Mouse (Mus musculus) liver, adult 2 months (tissue): Measurements from ENCODE around the gene Fermt3. TPM values are rescaled to one million over a fixed set of nuclear protein-coding genes. Genes with fewer than 3 reads are reported as not detected.
A peak's percentile ranks its signal among the peaks of the same experiment; 100 is the strongest.

Experiments used
- DNase-seq: peaks from one replicate; pipeline ENCODE4 v3.0.0-alpha.2; 2011; ENCODE audit warnings: low read depth, low spot score; ENCODE audit errors: extremely low read depth
- H3K27ac ChIP-seq: fragments of 200-500 bp; replicated peaks from 2 replicates; pipeline ENCODE4 v1.5.1; 2012; ENCODE audit warnings: low read depth, mild to moderate bottlenecking, control low read depth, inconsistent platforms, low read length; ENCODE audit not compliant: insufficient read depth
- H3K27me3 ChIP-seq: fragments of 200-500 bp; 2 replicates; pipeline ENCODE4 v1.6.1; 2012; ENCODE audit warnings: mild to moderate bottlenecking, moderate library complexity, low read length, inconsistent platforms; ENCODE audit not compliant: control insufficient read depth, insufficient read depth
- H3K36me3 ChIP-seq: fragments of 200-500 bp; 2 replicates; pipeline ENCODE4 v1.6.1; 2012; ENCODE audit warnings: low read length, inconsistent platforms; ENCODE audit not compliant: control insufficient read depth, insufficient read depth
- H3K4me1 ChIP-seq: fragments of 200-500 bp; 2 replicates; pipeline ENCODE4 v1.6.1; 2011; ENCODE audit warnings: low read length; ENCODE audit not compliant: control insufficient read depth, insufficient read depth
- H3K4me3 ChIP-seq: fragments of 200-500 bp; 2 replicates; pipeline ENCODE4 v1.5.1; 2011; ENCODE audit warnings: low read depth, mild to moderate bottlenecking, control low read depth, low read length, moderate library complexity; ENCODE audit not compliant: insufficient read depth
- H3K79me2 ChIP-seq: fragments of 200-500 bp; 2 replicates; pipeline ENCODE4 v1.6.1; 2012; ENCODE audit warnings: inconsistent platforms, mild to moderate bottlenecking, low read length, moderate library complexity; ENCODE audit not compliant: control insufficient read depth, insufficient read depth
- H3K9ac ChIP-seq: fragments of 200-500 bp; 2 replicates; pipeline ENCODE4 v1.6.1; 2012; ENCODE audit warnings: low read depth, mild to moderate bottlenecking, control low read depth, inconsistent platforms, low read length
- CTCF ChIP-seq: fragments of 200-500 bp; IDR thresholded peaks from 2 replicates; pipeline ENCODE4 v1.5.1; 2011; ENCODE audit warnings: low read depth, low read length, control low read depth
- POLR2A ChIP-seq: fragments of 200-500 bp; IDR thresholded peaks from 2 replicates; pipeline ENCODE4 v1.6.1; 2011; ENCODE audit warnings: low read length, control low read depth; ENCODE audit not compliant: insufficient read depth; ENCODE audit errors: extremely low read depth
- WGBS: fragments of 180-500 bp; shearing (Covaris S2); methylation state at CpG from one replicate; pipeline ENCODE4 v1.1.7; 2018; 5-methylcytosine and 5-hydroxymethylcytosine counted together
- polyA plus RNA-seq: library from polyadenylated mRNA; depleted of rRNA; stranded (reverse); fragments of >200 nt; gene quantifications from 2 replicates; pipeline ENCODE4 v1.2.3, GENCODE M21; 2012
- total RNA-seq: library from RNA; depleted of rRNA; stranded (reverse); fragments of >200 nt; gene quantifications from 2 replicates; pipeline ENCODE4 v1.2.3, GENCODE M21; 2014

The Fermt3 gene
- total and polyA plus RNA-seq, 2 experiments = 3.1 to 6.3 TPM

DNA sequence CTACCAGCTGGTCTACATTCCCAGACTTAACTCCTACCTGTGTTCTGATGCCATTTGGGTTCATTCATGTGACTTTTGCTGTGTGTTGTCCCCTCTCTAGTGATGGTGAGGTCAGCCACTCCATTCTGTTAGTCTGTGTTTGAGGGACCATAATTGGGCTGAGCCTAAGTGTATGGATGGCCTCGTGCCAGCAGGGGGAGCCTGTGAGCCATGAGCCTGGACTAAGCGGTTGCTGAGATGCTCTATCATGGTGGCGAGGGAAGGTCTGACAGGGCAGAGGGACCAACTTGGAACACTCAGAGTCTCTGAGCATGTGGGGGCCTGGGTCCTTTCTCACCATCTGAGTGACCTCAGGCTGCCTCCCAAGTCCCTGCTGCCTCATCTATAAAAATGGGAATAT is 45.3 kb upstream of the Fermt3 start:
- 12% methylated on average over 3 of the region's 3 CpGs for WGBS
- Histone ChIP-seq H3K27ac (no peak overlapping the region), H3K79me2 (0 out of 2 replicates have a peak, but pooled peaks cover 2% of the 10 kb centered on the region), H3K36me3 (no peaks in the 10 kb centered on the region), H3K27me3 (no peaks in the 10 kb centered on the region), H3K4me3 (no peak overlapping the region), H3K9ac (no peak overlapping the region), H3K4me1 (peaks cover 7% of the 10 kb centered on the region; the same call in 1 of the 2 replicates)
- DNase-seq = no peak
- TF ChIP-seq POLR2A = no peak
- peak; percentile 99 for TF ChIP-seq CTCF

DNA sequence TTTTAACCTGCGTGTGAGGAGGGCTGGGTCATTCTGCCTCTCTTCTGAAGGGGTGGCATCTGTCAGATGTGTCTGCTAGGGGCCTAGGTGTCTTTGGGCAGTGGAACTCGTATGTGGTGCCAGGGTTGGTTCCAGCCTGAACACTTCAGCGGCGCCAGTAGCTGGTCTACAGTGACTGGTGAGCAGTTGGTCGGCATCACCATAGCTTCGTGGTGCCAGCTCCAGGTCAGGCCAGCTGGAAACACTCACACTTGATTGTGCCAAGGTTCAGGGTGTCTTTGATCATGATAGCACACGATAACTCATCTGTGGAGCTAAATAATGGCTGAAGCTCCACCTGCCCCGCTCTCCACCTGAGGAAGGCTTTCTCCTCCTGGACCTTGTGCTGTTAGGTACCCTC is 43.6 kb upstream of the Fermt3 start:
- H3K4me3 ChIP-seq = no peak overlapping the region
- no peak overlapping the region for H3K9ac ChIP-seq
- peak; percentile 90 for DNase-seq
- peak overlapping the region; percentile 50; the same call in 1 of the 2 replicates for H3K27ac ChIP-seq
- peaks cover 2% of the 10 kb centered on the region; the same call in 1 of the 2 replicates for H3K79me2 ChIP-seq
- peaks cover 12% of the 10 kb centered on the region for H3K4me1 ChIP-seq
- H3K27me3 ChIP-seq = no peaks in the 10 kb centered on the region
- WGBS = 34% methylated on average over 8 of the region's 8 CpGs
- H3K36me3 ChIP-seq = no peaks in the 10 kb centered on the region
- no peak for TF ChIP-seq POLR2A
- no peak for TF ChIP-seq CTCF

DNA sequence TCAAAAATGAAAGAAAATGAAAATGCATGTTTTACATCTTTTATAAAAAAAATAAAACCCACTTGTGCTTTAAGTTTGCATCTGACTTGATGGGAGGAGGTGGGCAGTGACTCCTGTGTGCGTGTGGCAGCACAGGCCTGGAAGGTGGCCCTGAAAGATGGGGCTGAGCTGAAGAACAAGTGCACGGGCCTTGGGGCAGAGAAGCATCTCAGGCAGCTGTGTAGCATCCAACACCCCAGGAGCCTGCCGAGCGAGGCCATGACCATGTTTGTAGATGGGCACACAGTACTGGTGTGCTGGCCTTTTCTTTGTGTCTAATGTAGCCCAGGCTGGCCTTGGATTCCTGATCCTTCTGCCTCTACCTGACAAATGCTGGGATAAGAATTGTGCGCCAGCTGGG is 42.8 kb upstream of the Fermt3 start:
- H3K36me3 ChIP-seq = no peaks in the 10 kb centered on the region
- H3K79me2 ChIP-seq = peaks cover 2% of the 10 kb centered on the region; the same call in 1 of the 2 replicates
- DNase-seq = no peak
- 94% methylated on average over 5 of the region's 5 CpGs for WGBS
- no peaks in the 10 kb centered on the region for H3K27me3 ChIP-seq
- H3K4me1 ChIP-seq = peaks cover 12% of the 10 kb centered on the region
- H3K4me3 ChIP-seq = no peak overlapping the region
- TF ChIP-seq CTCF (no peak), POLR2A (no peak)
- H3K27ac ChIP-seq = no peak overlapping the region
- H3K9ac ChIP-seq = no peak overlapping the region

DNA sequence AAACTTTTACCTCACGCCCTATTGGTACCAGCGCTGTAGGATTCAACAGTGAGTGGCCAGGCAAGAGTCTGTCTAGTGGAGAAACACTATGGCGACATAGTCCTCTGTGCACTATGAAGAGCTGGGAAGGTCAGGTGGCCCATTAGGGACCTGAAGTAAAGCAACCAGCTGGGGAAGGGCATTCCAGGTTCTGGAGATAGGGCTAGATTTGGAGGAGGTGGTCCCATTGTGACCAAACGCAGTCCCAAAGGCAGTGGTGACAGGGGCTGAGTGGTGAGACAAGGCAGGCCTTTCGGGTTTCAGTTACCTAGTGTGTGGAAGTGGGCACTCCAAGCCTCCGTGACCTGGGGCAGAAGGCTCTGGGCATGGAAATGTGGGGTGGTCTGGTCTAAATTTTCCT is 39.3 kb upstream of the Fermt3 start:
- H3K36me3 ChIP-seq = no peaks in the 10 kb centered on the region
- peak overlapping the region; percentile 72; the same call in 1 of the 2 replicates for H3K27ac ChIP-seq
- WGBS = 67% methylated on average over 6 of the region's 6 CpGs

DNA sequence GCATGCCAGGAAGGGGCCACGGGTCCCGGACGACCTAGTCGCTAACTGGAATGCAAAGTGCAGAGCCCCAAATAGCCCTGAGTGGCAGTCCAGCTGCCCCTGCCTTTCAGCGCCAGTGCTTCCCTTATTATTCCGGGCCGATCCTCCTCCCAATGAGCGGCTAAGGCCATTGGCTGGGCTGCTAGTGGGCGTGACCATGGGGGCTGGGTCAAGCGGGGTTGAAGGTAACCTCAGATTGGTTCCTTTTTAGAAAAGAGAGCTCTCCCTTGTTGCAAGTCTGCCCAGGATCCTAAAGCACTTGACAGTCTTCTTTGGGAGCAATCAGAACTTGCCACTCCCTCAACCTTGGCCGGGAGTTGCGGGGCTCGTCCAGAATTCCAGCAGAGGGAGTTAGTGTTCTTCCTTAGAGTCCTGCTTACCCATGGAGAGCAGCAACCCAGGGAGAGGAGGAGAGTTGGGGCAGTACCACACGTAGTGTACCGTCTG is 38.5 kb upstream of the Fermt3 start:
- Histone ChIP-seq H3K27me3 (no peaks in the 10 kb centered on the region), H3K4me1 (peaks cover 12% of the 10 kb centered on the region), H3K4me3 (peak overlapping the region; percentile 79), H3K79me2 (no peaks in the 10 kb centered on the region; the same call in 1 of the 2 replicates), H3K27ac (peak overlapping the region; percentile 82), H3K9ac (peak overlapping the region; percentile 81), H3K36me3 (no peaks in the 10 kb centered on the region)
- peak; percentile 93 for DNase-seq
- TF ChIP-seq POLR2A (peak; percentile 99), CTCF (peak; percentile 36)
- WGBS = under 1% methylated on average over 15 of the region's 15 CpGs

More for the DNA sequence above, 39.3 kb upstream of the Fermt3 start:
- Histone ChIP-seq H3K27me3 (no peaks in the 10 kb centered on the region), H3K79me2 (no peaks in the 10 kb centered on the region; the same call in 1 of the 2 replicates), H3K4me3 (no peak overlapping the region), H3K9ac (no peak overlapping the region), H3K4me1 (peaks cover 14% of the 10 kb centered on the region)
- TF ChIP-seq POLR2A (no peak), CTCF (no peak)
- DNase-seq = peak; percentile 72

DNA sequence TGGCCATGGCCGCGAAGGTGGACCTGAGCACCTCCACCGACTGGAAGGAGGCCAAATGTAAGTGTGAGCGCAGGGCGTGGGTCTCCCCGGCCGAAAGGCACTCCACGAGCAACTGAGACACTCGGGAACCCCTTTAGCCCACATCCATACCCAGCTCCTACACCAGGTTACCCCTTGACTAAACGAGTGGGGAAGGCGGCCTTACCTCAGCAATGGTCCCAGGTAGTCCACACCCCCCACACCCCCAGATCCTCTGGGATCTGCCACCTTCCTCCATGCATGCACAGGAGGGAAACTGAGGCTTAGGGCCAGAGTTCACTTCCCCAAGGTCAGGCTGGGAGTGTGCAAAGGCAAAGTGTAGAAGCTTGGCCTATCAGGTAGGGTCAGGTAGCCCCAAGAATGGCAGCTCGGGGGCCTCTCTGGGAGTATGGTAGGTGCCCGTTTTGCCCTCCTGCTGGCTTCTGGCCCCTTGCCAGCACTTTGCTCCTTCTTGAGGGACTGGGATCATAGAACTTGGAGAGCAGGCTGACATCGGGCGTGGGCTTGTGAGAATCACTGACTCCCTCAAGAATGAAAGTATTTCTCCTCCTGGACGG is 38.0 kb upstream of the Fermt3 start:
- Histone ChIP-seq H3K9ac (peak overlapping the region; percentile 81), H3K79me2 (no peaks in the 10 kb centered on the region; the same call in 1 of the 2 replicates), H3K4me1 (peaks cover 11% of the 10 kb centered on the region), H3K36me3 (no peaks in the 10 kb centered on the region), H3K4me3 (peak overlapping the region; percentile 79), H3K27me3 (no peaks in the 10 kb centered on the region), H3K27ac (peak overlapping the region; percentile 82)
- TF ChIP-seq POLR2A (no peak), CTCF (no peak)
- DNase-seq = no peak
- under 1% methylated on average over 16 of the region's 16 CpGs for whole genome bisulfite sequencing
